Mouse (Mus musculus) adrenal gland, adult 2 months (tissue): ENCODE data around the gene Gm6096. TPM values are rescaled to one million over a fixed set of nuclear protein-coding genes. Genes with fewer than 3 reads are reported as not detected.

ENCODE experiments used
- polyA plus RNA-seq: library from polyadenylated mRNA; depleted of rRNA; stranded (reverse); fragments of >200 nt; gene quantifications from 2 replicates; pipeline ENCODE4 v1.2.3, GENCODE M21; 2012; rRNA removed
- total RNA-seq, 2 experiments: library from RNA; stranded (reverse); gene quantifications; 2 replicates each; pipeline ENCODE4 v1.2.3; 2021

Gene Gm6096
- total and polyA plus RNA-seq, 3 experiments = not detected

Other genes with a start within 250 kb of the Gm6096 start
- gene Scgb2b27, start 237.1 kb upstream of the Gm6096 start, total RNA-seq = not detected
- gene Scgb2b27, start 237.1 kb upstream of the Gm6096 start, polyA plus RNA-seq = not detected in 2 replicates
- not detected for gene Scgb1b27, start 229.6 kb upstream of the Gm6096 start, total RNA-seq
- not detected in 2 replicates for gene Scgb1b27, start 229.6 kb upstream of the Gm6096 start, polyA plus RNA-seq
- not detected for gene Scgb1b30, start 155.6 kb upstream of the Gm6096 start, total RNA-seq
- gene Scgb1b30, start 155.6 kb upstream of the Gm6096 start, polyA plus RNA-seq = not detected in 2 replicates
- gene Wtip, start 117.8 kb upstream of the Gm6096 start, total RNA-seq = 10 to 100 TPM; 13.6 to 32.2 TPM
- 33.7 and 49.8 TPM in 2 replicates for gene Wtip, start 117.8 kb upstream of the Gm6096 start, polyA plus RNA-seq
- 10 to 100 TPM; 63.5 to 75.7 TPM for gene Uba2, start 81.4 kb upstream of the Gm6096 start, total RNA-seq
- gene Uba2, start 81.4 kb upstream of the Gm6096 start, polyA plus RNA-seq = 22.5 and 25.2 TPM in 2 replicates
- gene Pdcd2l, start 54.4 kb upstream of the Gm6096 start, total RNA-seq = 10 to 100 TPM; 15.4 to 24.4 TPM
- 27.9 and 31.1 TPM in 2 replicates for gene Pdcd2l, start 54.4 kb upstream of the Gm6096 start, polyA plus RNA-seq
- gene Gpi1, start 20.7 kb upstream of the Gm6096 start, total RNA-seq = 100 to 1,000 TPM; 290 to 557 TPM
- 507 and 510 TPM in 2 replicates for gene Gpi1, start 20.7 kb upstream of the Gm6096 start, polyA plus RNA-seq
- gene 4931406P16Rik, start 62.5 kb downstream of the Gm6096 start, total RNA-seq = 10 to 100 TPM; 57.9 to 68.4 TPM
- gene 4931406P16Rik, start 62.5 kb downstream of the Gm6096 start, polyA plus RNA-seq = 40.3 and 44.5 TPM in 2 replicates
- 100 to 1,000 TPM; 104 to 134 TPM for gene Lsm14a, start 142.3 kb downstream of the Gm6096 start, total RNA-seq
- 17.9 and 23.5 TPM in 2 replicates for gene Lsm14a, start 142.3 kb downstream of the Gm6096 start, polyA plus RNA-seq